Mouse (Mus musculus) ES-Bruce4 (cell line): Measurements from ENCODE around the gene Prune1.

ENCODE experiments used
- CTCF ChIP-seq: IDR thresholded peaks from one replicate; pipeline ENCODE4 v1.8.1; 2011; ENCODE audit warnings: low read depth, low read length
- EP300 ChIP-seq: IDR thresholded peaks from 2 replicates; pipeline ENCODE4 v1.6.1; 2011; ENCODE audit warnings: low read depth, low read length; ENCODE audit not compliant: insufficient read depth
- POLR2A ChIP-seq: IDR thresholded peaks from one replicate; pipeline ENCODE4 v1.8.1; 2011; ENCODE audit warnings: low read length; ENCODE audit not compliant: insufficient read depth

- TF ChIP-seq EP300 (no peak), POLR2A (no peak), CTCF (no peak)
These were observed 17.2 kb downstream of the Prune1 start for GRCm38 (mm10) chr3:95264724-95265123.
